Mouse (Mus musculus): ENCODE measurements around the gene Itga9.

DNA sequence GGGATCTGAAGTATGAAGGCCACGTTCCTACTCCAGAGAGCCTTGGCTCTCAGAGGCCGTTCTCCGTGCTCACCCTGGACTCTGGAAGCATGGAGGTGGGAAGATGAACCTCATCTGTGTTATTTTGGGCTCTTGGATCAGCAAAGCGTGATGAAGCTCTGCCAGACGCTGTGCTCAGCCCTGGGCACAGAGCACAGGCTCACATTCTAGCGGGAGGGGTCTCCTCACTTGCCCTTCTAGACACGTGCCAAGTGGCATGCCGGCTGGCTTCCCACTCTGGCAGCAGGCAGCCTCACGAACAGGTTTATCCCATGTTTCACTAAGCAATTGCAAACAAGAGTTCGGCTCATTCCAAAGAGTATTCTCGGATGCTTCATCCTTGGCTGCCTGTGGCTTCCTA is 86.8 kb downstream of the Itga9 start:
- no peak for TF ChIP-seq POLR2A (IDR thresholded peaks at IDR 0.05; ENCODE audit: insufficient read length, low read depth)
- TF ChIP-seq MAX (IDR thresholded peaks at IDR 0.05; ENCODE audit: low read depth) = no peak
- no peak for TF ChIP-seq POLR2AphosphoS2 (IDR thresholded peaks at IDR 0.05; ENCODE audit: insufficient read length, low read depth)
- TF ChIP-seq USF1 (IDR thresholded peaks at IDR 0.05; ENCODE audit: low read depth) = no peak

All from myocyte (in vitro differentiated cells).